Mouse (Mus musculus): ENCODE data around the gene Csrnp2.

- TF ChIP-seq CTCF (IDR thresholded peaks at IDR 0.05) (no peak), EP300 (IDR thresholded peaks at IDR 0.05) (no peak)
Measured at GRCm38 (mm10) chr15:100449495-100449894, 45.8 kb downstream of the Csrnp2 start.

All from lung, postnatal 0 days (tissue).